Mouse (Mus musculus) mouse trophoblast stem cell (cell line): ENCODE measurements around the gene Bdnf.

Experiments used
- in situ Hi-C, 2 experiments: fragments of 300-500 bp; cut with MseI, MboI; formaldehyde crosslinking; loops; 2 replicates in 1 of 2; 3 replicates in 1 of 2; pipeline ENCODE4 v1.15.1; 2025

Gene Bdnf

DNA sequence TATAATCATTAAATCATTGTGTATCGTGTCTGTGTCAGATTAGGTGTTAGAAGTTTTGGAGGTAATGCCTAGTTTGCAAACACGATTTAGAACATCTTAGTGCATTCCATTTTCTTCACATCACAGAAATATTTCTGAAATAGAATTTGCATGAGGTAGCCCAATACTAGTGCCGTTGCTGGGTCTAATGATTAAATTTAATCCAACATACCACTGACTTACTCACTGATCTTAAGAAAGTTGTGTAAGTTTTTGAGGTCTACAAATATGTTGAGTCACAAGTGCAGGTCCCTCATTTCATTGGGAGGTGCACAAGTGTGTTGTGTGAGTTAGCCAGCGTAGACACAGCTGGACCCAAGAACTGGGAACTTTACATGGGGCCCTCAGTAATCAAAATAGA lies 29.1 kb downstream of the Bdnf start:
- in situ Hi-C loops: no loop called here

DNA sequence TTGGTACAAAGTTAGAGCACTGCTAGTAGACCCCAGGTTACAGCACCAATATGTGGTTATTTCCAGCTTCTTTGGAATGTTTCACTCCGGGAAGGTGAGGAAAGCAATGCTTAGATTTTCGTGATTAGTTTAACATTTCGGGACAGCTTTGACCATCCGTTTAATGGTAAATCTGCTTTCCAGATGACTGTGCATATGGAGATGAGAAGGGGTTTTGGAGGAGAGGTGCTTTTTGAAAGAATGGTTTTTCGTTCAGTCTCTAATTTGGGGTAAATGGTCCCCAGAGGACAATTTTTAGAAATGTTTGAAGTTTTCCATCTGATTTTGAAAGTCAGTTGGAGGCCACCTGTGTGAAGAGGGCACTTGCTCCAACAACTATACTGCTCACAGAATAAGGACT lies 29.6 kb downstream of the Bdnf start:
- in situ Hi-C loops: no loop called here

DNA sequence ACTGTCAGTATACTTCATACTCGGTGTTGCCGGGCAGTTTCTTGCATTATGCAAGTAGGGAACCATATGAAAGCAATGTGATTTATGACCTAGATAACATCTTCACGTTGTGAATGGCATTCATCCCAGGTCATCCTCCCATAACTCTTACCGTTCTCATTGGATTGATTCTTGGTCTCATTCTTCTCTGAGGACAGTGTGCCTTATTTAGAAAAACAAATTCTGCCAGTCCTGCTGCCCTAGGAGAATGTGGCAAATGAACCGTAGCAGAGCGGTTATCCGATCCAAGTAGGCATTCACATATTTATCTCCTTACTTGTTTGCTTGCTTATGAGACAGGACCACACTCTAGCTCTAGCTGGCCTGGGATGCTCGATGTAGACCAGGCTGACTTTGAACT lies 32.0 kb downstream of the Bdnf start:
- in situ Hi-C loops: no loop called here

DNA sequence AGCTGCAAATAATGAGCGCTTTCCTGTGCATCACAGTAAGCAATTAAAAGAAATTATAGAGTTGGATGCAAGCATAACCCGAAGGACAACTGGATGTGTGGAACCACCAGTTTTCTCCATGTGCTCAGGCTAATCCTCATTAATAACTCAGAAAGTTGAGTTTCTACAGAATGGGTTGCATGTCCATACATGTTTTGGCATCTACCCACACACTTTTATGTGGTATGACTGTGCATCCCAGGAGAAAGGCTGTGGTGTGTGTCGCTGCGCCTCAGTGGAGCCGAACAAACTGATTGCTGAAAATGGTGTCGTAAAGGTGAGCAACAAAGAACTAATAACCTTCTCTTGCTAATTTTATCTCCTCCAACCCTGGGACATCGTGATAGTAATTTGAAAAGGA lies 34.8 kb downstream of the Bdnf start:
- in situ Hi-C loops: no loop called here

DNA sequence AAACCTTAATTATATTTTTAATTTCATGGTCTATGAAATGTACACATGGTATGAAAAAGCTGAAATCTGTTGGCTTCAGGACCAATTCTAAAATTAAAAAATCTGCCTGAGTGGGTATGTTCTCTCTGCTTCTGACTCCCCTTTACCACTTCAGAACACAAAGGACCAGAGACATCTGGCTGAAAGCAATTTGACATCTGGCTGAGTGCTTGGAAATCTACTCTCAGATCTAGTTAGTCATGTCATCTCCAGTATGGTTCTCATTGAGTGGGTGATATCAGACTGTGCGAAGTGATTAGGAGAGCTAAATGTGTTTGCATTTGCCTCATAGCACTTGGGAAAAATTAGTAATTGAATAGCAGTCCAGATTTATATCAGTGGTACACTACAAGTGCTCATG lies 36.5 kb downstream of the Bdnf start:
- in situ Hi-C loops: no loop called here

DNA sequence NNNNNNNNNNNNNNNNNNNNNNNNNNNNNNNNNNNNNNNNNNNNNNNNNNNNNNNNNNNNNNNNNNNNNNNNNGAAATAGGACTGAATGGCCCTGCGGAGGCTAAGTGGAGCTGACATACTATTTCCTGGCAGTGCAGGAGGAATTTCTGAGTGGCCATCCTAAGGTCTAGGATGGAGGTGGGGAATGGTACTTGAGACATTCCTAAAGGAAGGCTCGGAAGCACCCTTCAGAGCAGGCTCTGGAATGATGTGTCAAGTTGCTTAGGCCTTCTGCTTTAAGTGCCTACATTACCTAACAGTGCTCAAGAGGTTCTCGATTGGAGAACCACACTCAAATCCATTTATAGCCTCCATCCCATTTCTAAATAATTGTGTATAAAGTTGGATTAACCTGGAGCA lies 50.8 kb downstream of the Bdnf start:
- in situ Hi-C loops: no loop called here

DNA sequence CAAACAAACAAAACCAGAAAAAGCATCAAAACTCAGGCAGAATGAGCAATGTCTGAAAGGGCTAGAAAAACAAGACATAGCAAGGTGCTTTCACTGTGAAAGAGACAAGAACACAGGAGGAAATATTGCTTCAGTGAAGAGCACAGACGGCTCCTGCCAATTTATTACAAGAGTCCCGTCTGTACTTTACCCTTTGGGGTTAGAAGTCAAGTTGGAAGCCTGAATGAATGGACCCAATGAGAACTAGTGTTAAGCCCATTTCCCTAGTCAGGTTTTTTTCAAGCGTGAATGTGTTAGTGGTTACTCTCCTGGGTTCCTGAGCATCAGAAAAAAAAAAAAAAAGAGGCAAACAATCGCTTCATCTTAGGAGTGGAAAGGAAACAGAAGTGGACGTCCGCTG lies 51.3 kb downstream of the Bdnf start:
- in situ Hi-C loops: no loop called here

DNA sequence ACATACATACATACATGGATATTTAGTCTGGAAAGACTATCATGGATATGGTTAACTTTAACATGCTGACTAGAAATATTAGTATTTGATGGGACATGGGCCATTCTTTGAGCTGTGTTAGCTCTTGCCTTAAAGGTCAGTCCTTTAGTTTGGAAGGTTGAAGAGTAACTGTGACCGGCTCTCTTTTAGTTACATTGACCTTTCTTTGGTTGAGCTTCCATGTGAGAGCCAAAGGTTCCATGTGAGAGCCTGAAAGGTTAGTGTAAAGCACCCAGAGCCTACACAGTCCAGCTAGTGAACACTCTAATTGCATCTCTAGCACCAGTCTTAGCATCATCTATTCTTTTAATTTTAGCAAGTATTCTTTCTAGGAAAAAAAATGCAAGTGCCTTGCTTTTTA lies 54.7 kb downstream of the Bdnf start:
- in situ Hi-C loops: no loop called here

DNA sequence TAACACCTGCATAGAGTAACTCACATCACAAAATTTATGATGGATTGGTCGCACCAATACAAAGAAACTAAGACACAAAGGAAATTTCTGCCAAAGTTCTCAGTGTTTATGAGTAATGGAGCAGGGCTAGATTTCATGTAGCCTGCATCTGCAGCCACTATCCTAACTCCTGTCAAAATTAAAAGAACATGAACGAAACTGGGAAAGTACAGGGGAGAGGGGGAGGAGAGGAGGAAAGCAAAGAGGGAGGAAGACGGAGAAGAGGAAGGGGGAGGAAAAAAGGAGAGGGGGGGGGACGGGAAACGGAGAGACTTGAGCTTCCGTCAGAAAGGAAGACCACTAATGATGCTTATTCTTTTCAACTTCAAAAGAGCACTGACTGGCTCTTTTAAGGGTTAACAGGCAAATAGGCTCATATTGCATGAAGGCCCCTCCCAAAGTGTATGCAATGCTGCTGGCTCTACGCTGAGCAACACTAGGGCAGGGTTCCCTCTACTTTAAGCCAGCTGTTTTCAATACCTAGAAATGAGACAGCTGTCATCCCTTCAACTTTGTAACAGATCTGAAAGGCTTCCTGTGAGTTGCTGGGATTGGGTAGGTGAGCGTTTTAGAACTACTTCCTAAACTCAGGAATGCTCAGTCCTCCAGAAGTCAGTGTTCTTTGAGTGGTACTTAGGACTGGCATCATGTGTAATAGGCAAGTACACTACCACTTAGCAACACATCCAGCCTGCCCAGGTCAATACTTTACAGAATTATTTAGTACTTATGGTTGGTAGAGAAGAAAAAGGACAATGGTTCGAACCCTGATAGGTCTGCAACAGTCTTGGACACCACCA lies 58.9 kb downstream of the Bdnf start:
- in situ Hi-C loops: no loop called here

DNA sequence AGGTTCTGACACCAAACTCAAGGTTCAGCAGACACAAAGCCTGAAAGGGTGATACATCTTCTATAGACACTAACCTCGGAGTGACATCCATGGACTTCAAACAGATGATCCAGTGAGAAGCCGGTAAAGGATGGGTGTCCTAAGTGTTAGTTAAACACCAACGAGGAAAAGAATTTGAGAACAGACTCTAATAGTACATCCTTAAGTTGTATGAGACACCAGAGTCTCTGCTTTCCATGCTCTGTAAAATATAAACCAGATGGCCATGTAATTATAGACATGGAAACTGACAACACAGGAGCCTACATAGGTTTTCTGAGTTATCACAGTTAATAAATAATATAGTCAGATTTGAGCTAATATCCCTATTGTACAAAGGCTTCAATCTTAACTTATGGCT lies 59.7 kb downstream of the Bdnf start:
- in situ Hi-C loops: no loop called here

DNA sequence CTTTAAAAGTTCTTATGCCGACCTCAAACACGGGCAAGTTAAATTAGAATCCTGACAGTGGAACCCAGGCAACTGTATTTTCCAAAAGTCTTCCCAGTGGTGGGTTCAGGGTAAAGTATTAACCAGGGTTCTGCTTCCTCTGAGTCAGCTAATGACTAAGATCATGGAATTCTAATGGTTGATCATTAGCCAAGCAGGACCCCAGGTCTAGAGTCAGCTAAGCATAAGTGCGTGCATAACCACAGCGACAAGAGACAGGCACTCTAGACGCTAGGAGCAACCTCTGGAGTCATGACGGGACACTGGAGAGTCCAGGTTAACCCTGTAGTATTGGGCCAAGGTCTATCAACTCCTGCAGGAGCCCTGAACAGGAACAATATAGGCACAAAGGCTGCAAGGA lies 60.2 kb downstream of the Bdnf start:
- in situ Hi-C loops: no loop called here

DNA sequence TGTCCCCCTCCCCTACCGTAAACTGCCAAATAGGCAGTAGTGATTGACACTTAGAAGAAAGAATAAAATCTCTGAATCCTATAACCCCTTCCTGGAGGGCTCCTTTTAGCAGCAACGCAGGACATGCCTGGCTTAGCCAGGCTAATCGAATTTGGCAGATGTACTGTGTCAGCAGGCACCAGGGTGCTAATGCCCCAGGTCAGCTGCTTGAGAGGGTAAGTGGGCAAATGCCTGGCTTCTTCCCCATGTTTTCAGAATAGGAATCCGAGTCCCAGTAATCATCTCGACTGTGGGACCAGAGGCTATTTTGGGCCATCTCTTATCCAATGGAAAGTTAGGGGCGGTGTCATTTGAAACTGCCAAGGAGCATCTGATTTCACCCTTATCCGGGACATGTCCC lies 60.8 kb downstream of the Bdnf start:
- in situ Hi-C loops: no loop called here

DNA sequence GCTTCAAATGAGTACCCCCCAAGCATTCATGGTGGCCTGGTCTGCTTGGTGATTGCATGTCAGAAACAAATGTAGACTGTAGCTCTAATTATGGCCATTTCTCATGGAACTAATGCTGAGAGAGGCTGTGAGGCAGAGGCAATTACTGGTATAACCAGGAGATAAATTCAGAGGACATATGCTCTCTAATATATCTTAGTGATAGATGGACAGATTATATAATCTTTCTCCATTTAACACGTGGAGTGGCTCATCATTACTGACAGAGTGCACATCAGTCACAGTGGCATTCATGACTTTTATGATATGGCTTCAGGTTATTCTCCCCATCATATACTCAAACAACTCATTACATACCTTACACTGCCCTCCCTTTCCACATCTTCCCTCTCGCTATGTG lies 61.8 kb downstream of the Bdnf start:
- in situ Hi-C loops: no loop called here

DNA sequence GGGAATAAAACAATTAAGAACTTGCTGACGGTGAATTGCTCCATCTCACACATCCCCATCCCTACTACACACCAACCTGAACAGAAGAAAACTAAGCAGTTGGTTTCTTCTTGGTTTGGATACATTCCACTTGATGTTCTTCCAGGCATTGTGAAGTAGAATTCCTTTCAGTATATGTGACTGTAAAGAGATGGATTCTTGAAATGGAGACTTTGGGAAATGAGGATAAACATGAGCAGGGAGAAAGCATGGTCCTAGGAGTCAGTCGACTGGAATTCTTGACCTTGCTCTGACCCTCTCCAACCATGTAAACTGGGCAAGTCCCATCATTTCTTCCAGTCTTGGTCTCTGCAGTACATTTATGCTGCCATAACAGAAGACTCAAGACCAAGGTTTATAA lies 63.8 kb downstream of the Bdnf start:
- in situ Hi-C loops: no loop called here

DNA sequence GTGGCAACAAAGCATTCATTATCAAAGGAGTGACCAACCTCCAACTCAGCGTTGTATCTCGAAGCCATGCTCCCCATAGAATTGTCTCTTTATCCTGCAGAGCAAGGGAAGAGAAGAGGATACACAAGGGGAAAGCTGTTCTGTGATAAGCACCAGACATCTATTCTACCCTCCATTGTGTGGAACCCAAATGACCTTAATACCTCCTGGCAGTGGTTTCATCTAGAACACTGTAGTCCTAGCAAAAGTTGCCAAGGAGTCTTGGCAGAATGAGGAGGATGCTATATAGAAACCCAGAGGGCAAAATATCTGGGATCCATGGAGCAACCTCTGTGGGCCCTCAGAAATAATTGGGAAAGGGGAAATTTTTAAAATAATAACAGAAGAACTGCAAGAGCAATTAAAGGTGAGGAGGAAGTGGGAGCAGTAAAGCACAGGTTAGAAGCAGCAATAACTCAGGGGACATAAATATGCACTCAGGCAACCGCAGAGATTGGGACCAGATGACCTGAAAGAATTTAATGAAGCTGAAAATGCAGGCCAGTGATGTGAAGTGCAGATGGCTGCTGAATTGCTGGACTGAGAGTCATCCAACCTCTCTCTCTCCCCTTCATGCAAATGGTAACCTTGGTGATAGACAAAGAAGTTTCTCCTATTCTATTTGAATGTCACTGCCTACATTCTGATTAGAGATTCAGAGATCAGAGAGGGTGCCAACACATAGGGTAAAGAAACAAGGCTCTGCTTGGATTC lies 68.9 kb downstream of the Bdnf start:
- in situ Hi-C loops: no loop called here

DNA sequence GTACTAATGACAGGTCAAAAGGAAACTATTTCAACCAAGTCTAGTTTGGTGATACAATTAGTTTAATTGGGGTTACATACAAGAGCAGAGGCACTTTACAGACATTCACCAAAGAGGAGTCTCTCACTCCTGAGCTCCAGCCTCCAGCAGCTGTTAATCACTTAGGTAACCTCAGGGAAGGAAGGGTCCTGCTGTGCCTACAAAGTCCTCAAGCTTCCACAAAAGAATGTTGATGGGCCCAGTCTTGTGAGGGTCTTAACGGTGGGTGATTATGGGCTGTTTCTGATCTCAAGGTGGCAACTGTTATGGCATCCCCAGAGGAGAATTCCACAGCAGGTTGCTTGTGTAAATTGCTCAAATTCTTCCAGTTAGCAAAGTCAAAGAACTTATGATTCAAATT lies 71.7 kb downstream of the Bdnf start:
- in situ Hi-C loops: no loop called here

DNA sequence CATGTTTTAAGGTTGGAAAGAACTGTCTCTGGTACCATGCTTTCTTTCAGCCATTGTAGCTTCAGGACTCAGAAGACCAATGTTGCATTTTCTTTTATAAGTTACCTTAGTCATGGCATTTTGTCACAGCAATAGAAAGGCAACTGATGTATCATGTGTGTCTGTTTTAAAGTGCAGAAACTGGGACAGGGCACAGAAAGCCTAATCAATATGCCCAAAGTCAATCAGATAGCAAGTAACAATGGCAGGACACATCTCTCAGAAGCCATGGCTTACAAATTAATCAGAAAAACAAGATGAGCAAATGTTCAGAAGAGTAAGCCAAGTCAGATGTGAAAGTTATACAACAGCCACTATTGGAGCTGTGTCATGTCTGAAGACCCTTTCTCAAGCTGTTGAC lies 73.9 kb downstream of the Bdnf start:
- in situ Hi-C loops: no loop called here

DNA sequence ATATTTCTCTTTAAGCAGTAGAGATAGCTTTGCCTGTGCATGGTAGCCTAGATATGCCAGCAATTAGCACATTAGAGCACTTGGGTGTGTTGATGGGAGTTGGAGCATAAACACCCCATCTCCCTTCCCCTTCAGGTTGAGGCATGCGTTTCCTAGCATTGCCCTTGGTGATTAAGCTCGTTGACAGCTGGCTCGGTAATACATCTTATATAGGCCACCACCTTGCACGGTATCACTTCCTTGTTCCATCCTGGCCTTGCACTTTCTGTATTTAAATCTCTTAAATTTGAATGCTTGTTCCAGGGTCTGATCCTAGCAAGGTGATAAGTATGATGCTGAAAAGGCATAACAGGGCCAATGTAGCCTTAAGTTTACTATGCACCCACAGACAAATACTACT lies 74.3 kb downstream of the Bdnf start:
- in situ Hi-C loops: no loop called here

DNA sequence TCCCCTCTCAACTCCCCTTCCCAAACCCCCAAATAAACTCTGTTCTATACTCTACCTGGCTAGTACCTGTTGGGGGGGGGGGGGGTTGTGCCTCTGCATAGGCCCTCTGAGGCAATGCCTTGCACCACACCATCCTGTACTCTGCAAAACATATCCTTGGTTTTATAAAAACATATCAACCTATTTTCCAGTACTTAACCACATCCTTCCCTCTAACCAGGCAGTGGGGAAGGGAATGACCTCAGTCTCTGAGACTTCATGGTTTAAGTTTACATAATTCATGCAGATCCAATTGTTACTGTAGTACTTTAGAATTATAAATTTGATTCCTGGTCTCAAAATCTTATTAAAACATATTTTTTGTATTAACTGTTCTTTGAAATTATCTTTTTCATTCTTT lies 75.5 kb downstream of the Bdnf start:
- in situ Hi-C loops: no loop called here

DNA sequence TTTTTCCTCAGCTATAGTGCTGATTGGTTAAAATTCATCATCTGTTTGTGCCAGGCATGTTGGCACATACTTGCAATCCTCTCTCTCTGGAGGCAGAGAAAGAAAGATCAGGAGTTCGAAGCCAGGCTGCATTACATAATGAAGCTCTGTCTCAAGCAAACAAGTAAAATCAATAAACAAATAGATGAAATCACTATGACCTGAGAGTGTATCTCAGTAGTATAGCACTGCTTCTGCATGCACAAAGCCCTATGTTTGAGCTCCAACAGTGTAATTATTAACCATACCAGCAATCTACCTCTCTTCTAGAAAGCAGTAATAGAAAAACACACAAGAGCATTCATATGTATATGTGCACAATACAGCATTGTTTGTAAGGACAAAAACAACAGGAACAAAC lies 76.0 kb downstream of the Bdnf start:
- in situ Hi-C loops: no loop called here

DNA sequence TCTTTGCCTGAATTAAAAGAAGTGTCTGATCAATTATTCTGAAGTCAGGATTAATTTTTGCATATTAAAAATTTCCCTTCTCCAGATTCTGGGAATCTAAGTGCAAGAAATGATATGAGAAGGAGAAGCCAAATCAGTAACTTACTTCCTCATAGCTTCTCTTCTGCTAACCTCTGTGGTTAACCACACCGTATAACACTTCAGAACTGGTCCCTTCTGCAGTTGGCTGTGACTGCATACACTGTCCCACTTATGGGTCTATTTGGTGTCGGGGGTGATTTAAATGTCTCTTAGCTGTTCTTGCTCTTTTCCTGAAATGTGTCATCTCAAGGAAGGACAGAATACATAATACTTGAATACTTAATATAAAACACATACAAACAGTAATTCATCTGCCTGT lies 81.8 kb downstream of the Bdnf start:
- in situ Hi-C loops: no loop called here

DNA sequence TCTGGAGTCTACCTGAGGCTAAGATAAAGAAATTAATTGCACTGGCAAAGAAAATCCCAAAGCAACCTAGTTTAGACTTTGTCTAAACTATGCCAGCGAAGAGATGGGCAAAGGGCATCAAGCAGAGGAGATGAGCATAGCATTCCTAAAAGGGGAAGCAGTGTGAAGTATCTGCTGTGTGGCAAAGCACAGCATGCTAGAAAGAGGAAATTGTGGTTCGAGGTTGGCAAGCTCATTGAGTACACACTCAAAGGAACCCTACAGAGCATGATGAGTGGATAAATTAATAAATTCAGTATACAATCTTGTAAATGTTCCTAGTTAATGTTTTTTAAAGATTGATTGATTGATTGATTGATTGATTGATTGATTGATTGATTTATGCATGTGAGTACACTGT lies 92.3 kb downstream of the Bdnf start:
- in situ Hi-C loops: no loop called here

DNA sequence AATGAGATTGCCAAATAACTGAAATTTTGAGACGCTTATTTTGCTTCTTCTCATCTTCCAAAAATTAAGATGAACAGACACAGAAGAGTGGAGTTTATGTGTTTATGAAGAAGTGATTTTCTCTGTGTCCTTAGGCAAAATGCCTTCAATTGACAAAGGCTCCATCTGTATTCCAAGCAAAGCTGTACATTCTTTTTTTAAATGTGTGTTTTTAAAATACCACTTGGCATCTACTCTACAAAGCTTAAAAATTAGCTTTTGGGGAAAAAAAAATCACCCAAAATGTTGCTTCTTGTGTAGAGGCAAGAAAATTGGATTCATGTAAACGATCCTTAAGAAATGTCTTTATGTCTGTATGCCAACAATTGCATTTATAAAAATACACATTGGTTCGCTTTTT lies 94.3 kb downstream of the Bdnf start:
- in situ Hi-C loops: no loop called here
